Mouse (Mus musculus): Measurements from ENCODE around the gene Rhob.
A peak's percentile ranks its signal among the peaks of the same experiment; 100 is the strongest.

Gene Rhob

GRCm38 (mm10) chr12:8506954-8507707 is 7.3 kb upstream of the Rhob start:
- DNase-seq (ENCODE audit: low read depth, low spot score), result no peak

- no peak for DNase-seq (ENCODE audit: low read depth, low spot score)
Observed at GRCm38 (mm10) chr12:8504131-8504530, 4.3 kb upstream of the Rhob start.

DNA sequence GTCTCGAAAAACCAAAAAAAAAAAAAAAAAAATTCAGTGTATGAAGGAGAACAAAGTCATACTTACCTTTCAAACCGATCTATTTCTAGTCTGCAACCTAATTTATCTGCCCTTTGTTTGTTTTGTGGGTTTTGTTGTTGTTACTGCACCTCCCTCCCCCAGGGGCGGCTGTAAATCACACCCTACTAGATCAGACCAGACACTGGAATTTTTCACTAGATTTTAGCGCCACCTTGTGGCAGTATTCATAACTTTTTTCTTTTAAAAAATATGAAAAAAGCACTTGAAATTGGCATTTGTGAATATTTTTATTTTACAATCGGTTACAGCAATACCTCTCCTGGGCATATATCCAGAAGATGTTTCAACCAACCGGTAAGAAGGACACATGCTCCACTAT is 2.7 kb upstream of the Rhob start:
- no peak for DNase-seq (ENCODE audit: low read depth, low spot score)

DNA sequence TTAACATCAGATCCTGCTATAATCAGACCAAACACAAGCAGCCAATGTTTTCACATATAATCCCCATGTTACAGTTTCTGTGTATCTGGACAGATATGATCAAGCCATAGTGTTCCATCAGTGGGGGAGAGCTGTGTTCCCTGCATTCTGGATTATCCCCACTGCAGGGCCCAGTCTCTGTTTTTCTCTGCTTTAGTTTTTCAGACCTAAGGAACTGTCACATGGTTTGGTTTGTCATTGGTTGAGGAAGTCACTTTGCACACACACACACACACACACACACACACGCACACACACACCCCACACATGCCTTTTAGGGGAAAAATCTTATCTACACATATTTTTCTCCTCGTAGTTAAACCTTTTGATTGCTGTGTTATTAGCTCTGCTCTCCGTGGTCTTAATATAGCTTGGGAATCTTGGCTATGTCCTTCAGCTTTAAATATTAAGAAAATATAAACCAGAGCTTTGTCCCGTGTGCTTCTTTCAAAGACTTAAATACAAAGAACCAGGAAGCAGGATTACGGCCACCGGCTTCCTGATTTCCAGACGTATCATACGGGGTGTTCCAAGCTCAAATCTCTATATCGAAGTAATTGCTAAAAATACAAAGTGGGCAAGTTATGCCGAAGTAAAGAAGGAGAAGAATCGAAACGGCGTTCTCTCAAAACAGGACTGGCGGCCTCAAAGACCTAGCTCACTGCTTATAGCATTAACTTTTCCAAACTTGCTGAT is 1.9 kb upstream of the Rhob start:
- DNase-seq (ENCODE audit: low read depth, low spot score), result no peak

GRCm38 (mm10) chr12:8500597-8501570 is 1.1 kb upstream of the Rhob start:
- no peak for DNase-seq (ENCODE audit: low read depth, low spot score)

DNA sequence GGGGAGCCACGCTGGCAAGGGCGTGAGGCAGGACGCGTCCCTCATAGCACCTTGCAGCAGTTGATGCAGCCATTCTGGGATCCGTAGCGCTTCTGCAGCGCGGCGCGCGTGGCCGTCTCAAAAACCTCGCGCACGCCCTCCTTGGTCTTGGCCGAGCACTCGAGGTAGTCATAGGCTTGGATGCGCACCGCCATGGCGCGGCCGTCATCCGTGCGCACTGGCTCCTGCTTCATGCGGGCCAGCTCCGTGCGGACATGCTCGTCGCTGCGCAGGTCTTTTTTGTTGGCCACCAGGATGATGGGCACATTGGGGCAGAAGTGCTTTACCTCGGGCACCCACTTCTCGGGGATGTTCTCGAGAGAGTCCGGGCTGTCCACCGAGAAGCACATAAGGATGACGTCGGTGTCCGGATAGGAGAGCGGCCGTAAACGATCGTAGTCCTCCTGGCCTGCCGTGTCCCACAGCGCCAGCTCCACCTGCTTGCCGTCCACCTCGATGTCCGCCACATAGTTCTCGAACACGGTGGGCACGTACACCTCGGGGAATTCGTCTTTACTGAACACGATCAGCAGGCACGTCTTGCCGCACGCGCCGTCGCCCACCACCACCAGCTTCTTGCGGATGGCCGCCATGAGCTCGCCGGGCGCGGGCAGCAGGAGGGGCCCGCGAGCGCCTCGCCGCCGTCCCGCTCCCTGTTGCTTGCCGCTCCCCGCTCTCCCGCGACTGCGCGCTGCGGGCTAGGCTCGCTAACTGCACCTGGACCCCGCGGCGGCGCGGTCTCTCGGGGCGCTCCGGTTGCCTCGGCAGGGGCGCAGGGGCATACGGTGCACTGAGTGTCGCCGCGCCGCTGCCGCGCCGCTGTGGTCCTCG is 573 bp downstream of the Rhob start:
- DNase-seq (ENCODE audit: low read depth, low spot score), result peak; percentile 38

DNA sequence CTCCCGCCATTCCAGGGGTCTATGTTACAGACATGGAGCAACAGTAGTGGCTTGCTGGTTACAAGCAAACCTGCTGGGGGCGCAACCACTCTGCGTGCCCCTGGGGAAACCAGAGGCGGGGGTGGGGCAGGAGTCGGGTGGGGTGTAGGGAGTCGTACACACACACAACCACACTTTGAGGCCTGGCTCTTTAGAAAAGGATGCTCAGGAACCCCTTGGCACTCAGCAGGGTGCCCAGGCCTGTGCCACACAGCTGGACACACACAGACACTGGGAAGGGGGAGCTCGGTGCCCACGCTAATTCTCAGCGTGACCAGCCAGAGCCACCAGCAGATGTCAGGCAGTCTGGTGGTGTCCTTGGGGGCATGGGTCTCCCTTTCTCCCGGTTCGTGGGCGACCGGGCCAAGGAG is 1.2 kb downstream of the Rhob start:
- DNase-seq (ENCODE audit: low read depth, low spot score), result no peak

DNA sequence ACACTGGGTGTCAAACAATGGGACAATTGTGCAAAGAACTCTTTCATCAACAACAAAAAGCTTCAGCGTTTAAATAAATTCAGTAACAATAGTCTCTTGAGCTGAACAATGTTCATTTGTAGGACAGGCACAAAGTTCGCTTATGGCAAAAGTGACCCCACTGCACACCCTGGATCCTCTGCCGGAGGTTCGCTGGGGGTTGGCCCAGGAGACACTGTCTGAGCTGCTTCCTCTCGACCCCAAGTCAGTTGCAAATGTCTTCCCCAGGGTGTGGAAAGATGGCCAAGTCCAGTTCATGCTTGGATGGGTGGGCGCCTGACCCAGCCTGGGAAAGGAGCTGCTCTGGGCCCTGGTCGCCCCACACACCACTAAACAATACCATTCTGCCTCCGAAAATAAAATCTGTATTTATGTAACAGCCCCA is 1.6 kb downstream of the Rhob start:
- DNase-seq (ENCODE audit: low read depth, low spot score), result no peak

GRCm38 (mm10) chr12:8497314-8497706 is 2.5 kb downstream of the Rhob start:
- no peak for DNase-seq (ENCODE audit: low read depth, low spot score)

DNA sequence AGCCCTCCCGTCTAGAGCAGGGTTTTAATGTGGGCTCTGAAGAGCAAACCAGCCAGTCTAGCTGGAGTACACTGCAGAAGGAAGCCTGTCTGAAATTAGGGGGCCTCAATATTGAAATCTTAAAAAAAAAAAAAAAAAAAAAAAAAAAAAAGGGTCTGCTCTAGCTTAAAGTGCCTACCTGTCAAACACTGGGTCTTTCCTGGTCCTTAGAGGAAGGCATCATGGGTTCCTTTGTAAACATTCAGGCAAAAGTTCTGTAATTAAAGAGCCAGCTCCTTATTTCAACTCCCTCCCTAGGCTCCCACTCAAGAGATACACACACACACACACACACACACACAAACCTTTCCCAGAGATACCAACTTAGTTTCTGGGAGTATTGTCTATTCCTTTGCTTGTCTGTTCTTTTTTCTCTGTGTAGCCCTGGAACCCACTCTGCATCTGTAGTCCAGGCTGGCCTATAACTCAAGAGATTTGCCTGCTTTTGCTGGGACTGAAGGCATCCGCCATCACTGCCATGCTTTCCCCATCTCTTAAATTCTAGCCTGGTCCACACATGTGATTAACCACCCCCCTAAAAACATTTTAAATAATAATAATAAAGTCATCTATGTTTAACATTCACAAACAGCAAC is 3.0 kb downstream of the Rhob start:
- no peak for DNase-seq (ENCODE audit: low read depth, low spot score)

- no peak for DNase-seq (ENCODE audit: low read depth, low spot score)
Observed at GRCm38 (mm10) chr12:8495881-8496678, 3.7 kb downstream of the Rhob start.

GRCm38 (mm10) chr12:8494675-8495074 is 5.1 kb downstream of the Rhob start:
- DNase-seq (ENCODE audit: low read depth, low spot score), result no peak

DNA sequence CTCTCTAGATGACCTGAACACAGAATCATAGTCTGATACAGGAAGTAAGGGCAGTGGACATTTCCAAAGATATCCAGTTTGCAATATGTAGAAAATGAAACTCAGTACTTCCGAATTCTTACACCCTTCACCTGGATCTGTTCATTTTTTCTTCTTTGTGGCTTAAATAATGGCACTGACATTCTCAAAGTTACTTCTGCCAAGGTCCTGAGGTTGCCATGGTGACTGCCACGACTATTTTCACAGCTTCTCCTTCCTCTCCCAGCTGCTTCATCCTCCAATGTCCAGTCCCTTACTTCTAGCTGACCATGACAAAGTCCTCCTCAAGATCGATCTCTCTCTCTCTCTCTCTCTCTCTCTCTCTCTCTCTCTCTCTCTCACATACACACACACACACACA is 6.4 kb downstream of the Rhob start:
- no peak for DNase-seq (ENCODE audit: low read depth, low spot score)

GRCm38 (mm10) chr12:8489098-8489497 is 10.7 kb downstream of the Rhob start:
- no peak for DNase-seq (ENCODE audit: low read depth, low spot score)

DNA sequence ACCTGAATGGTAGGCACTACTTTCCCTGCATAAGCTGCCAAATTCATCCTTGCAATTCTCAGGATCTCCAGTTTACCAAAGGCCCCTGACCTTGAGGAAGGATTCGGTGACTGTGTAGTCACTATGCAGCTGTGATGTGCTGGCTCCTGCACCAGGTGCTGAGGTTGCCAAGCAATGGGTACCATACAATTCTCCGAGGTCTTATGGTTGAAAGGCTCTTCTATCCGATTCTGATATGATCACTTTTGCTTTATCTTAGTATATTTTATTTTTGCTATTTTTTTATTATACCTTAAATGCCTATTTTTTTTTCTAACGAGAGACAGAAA is 11.2 kb downstream of the Rhob start:
- DNase-seq (ENCODE audit: low read depth, low spot score), result no peak

GRCm38 (mm10) chr12:8487959-8488651 is 11.7 kb downstream of the Rhob start:
- DNase-seq (ENCODE audit: low read depth, low spot score), result no peak

DNA sequence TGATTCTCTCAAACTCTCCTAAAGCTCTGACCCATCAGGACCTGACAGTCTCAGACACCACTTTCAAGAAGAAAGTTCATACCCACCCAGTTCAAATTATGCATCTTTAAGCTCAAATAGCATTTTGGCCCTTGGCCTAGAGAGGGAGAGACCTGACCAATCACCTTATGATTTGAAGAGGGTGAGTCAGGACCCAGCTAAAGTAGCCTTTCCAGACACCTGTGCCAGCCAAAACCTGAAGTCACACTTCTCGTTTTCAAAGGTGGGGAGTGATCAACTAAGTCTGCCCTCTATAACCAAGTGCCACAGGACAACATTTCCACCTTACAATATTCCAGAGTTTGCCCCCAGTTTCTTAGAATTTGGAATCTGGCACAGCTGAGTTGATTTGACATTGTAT is 12.5 kb downstream of the Rhob start:
- no peak for DNase-seq (ENCODE audit: low read depth, low spot score)

- no peak for DNase-seq (ENCODE audit: low read depth, low spot score)
Observed at GRCm38 (mm10) chr12:8485247-8485646, 14.6 kb downstream of the Rhob start.

DNA sequence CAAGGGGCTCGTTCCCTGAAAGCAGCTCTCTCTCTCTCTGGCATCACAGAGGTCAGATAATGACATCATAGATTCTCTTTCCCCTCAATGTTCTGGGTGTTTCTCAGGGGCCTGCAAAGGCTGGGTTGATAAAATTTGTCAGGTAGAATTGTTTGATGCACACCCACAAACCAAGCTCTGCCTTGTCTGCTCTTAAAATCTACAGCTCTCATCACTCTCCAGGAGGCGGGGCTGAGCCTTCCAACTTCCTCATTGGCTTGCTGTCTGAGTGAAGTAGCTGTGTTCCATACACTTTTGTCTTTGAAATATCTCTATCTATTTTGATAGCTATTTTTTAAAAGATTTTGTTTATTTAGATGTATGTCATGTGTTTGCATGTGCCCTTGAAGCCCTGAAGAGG is 17.6 kb downstream of the Rhob start:
- DNase-seq (ENCODE audit: low read depth, low spot score), result no peak
